Mouse (Mus musculus) spleen, adult 2 months (tissue): Measurements from ENCODE around the gene Jmy.

Experiments used
- CTCF ChIP-seq: fragments of 200-500 bp; IDR thresholded peaks from 2 replicates; pipeline ENCODE4 v1.5.1; 2011; ENCODE audit warnings: mild to moderate bottlenecking, inconsistent platforms; ENCODE audit not compliant: insufficient read depth, insufficient read length, insufficient replicate concordance; ENCODE audit errors: extremely low read depth
- POLR2A ChIP-seq: fragments of 200-500 bp; IDR thresholded peaks from 2 replicates; pipeline ENCODE4 v1.6.1; 2011; ENCODE audit warnings: low read depth, low read length, inconsistent platforms

DNA sequence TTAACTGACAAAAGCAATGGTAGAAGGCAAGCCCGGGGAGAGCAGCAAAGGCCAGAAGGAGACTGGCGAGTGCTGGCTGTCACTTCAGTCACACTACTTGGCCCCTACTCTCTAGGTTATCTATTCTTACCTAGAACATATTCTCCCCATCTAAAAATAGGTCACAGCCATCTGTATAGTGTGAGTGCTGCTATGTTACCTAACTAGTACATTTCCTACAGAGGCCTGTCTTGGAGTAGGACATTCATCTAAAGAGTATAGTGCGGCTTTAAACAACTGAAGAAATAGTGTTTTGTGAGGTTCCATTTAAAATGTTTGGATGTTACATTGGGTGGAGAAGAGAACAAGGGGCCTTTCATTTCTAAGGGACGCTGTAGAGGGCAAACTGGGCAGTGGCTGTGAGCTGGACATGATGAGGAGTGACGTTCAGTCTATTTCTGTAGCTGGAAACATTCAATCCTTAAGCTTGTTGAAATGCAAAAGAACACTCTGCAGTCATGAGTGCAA, 99.8 kb downstream of the Jmy start:
- no peak for TF ChIP-seq POLR2A
- no peak for TF ChIP-seq CTCF
